Mouse (Mus musculus) ovary, postnatal 36 days (tissue): Measurements from ENCODE around the gene Vmp1.
A peak's percentile ranks its signal among the peaks of the same experiment; 100 is the strongest.

Experiments used
- DNase-seq: peaks from one replicate; pipeline ENCODE4 v3.0.0; 2022; ENCODE audit warnings: low spot score, mixed read lengths

Gene Vmp1

DNA sequence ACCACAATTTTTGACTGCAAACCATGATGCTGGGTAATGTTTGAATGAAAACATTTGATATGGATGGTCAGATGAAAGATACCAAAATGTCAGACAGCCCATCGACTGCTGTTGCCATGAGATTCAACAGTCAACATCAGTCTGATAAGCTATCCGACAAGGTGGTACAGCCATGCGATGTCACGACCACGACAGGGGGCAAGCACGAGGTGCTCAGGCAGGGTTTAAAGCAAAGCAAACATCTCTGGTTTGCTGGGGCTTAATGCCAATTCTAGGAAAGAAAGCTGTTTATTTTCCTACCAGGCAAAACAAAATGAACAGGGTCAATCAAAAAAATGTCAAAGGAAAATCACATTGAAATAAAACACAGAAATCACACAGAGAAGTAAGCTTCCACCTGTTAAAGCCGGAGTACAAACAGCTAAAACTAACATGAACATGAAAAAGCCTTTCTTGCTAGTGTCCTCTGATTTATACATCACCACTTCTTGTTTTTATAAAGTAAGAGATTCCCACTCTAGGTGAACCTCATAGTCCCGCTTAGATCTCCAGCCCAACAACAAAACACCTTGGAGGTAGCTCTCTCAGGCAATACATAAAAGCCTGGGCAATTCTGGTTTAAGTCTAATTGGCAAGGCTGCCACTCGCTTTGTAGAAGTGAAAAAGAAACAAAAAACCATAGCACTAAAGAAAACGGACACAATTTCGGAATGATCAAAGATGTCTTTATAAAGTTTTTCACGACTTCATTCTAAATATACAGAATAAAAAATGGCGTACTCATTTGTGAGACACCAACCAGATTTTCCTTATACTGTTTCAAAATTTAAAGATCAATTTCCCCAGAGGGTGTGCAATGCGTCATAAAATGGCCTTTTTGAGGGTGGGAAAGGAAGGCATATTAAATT is 99.4 kb downstream of the Vmp1 start:
- no peak for DNase-seq

DNA sequence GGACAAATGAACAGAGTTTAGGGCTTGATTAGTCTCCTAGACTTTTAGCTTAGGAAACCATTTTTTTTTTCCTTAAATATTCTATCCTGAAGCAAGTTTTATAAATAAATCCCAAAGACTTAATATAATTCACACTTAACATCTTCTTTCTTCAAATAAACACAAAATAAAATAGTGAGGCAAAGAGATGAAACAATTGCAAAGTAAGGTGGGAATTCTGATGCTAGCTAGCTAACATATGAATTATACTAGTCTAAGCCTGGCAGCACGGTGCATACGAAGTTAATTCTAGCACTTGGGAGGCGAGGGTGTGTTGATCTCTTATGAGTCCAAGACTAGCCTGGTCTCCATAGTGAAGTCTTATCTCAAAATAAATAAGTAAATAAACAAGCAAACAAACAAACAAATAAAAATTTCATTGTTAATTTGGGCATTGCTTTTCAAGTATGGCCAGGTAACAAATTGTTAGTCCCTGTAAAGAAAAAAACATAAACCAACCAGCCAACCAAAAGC is 100.3 kb downstream of the Vmp1 start:
- DNase-seq, result no peak

DNA sequence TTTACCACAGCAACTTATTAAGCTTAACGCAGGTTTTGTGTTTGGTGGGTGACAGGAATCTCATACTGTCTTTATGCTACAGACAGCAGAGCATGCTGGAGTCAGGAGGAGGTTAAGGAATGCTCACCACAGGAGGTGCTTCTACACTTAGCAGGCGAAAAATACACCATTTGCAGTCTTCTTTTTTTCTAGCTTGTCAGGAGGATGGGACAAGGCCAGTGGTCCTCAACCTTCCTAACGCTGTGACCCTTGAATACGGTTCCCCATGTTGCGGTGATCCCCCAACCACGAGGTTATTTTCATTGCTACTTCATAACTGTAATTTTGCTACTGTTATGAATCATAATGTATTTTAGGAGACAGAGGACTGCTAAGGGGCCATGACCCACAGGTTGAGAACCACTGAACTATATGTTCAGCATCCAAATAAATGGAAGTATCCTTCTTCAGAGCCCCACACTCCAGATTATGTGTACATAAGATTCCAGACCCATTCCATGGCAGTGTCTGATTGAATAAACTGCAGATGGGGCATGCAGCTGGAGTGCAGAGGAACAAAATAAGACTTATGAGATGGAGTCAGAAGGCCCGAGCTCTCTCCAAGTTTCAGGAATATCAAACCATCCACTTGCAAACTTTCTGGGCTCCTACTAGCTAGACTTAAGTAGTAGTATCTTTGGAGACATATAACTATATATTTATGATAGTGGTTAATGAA is 100.9 kb downstream of the Vmp1 start:
- no peak for DNase-seq

DNA sequence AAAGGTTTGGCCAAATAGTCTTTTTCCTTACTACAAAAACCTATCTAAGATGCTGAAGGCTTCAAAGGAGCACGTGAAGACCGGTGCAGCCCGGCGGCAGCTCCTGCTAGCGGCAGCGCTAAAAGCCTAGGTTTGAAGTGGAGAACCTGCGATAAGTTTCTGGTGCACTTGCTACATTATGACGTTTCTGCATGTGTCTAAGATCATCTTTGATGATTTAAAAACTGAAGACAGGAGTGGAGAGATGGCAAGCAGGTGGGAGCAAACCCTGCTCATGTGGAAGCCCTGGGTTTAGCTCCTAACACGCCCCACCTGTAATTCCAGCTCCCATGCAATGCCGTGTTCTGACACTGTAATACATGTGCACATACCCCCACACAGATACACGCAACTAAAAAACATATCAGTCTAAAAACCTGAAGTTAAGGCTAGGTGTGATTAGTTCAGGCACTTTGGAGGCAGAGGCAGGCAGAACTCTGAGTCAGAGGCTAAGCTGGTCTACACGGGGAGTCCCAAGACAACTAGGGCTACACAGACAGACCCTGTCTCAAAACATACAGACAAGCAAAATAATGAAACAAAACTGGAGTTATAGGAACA is 101.6 kb downstream of the Vmp1 start:
- DNase-seq, result no peak

DNA sequence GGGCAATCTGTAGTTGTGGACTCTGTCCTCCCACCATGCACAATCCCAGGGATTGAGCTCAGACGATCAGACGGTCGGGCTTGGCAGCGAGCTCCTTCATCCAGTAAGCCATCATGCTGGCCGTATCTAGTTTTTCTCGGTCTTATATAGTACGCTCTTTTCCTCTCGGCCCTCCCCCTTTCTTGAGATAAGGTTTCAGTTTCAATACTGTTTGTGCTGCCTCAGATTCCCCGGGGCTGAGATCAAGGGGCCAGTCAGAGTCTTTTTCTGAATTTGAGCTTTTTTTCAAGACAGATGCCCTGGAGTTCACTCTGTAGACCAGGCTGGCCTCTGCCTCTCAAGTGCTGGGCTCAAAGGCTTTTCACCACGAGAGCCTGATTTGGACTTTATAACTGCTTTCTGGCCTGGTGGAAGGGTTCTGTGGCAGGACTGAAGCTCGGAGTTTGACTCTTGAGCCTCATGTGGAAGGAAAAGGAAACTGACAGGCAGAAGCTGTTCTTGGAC is 102.3 kb downstream of the Vmp1 start:
- DNase-seq, result no peak

DNA sequence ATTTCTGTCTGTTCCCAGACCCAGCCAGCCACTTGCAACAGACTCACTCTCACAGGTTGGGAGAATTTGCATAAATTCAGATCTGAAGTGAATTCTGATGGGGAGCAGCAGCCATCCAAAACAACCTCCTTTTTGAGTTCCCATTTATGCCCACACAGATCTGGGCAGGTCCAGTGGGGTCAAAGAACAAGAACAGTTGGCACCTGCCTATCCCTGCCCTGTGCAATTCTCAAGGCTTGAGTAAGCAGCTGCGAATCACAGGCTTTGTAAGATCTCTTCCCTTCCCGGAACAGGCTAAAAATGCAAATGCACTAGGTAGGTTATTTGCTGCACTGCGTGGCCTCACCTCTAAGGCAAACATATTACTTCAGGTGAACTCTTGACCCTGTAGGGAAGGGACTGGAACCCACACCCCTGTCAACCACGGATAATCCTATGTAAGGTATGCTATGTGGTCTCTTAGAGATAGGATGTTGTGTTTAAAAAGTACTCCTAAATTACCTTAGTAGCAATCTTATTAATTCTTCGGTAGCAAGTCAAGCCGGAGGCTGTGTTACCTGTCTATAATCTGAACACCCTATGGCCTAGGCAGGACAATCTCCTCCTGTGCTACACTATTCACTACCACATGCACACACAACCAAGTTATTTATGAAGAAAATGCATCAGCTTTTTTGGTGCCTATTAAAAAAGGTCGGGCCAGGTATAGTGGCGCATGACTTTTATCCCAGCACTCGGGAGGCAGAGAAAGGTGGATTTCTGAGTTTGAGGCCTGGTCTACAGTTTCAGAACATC is 103.1 kb downstream of the Vmp1 start:
- DNase-seq, result no peak

DNA sequence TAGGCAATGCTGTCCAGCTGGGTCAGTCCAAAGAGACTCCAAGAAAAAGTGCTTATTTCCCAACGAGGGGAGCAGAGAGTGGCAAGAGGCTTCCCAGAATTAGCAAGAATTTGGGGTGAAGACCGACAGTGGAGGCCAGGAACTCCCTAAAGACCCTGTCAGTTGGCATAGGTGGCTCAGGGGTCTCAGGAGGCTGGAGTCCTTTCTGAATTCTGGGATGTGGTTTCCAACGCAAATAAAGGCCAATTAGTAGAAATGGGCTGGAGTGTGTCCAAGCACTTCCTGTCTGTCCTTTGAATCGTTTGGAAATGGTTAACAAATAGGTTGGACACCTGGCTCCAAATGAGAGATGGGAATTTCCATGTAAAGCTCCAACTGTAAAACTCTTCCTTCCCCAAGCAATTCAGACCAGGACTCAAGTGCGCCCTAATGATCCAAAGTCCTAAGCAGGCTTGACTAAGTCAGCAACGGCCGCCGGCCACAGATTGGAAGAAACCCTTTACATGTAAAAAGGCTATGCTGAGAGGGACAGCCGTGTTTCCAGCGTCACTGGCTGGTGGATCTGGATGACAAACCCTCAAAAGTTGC is 103.8 kb downstream of the Vmp1 start:
- no peak for DNase-seq

DNA sequence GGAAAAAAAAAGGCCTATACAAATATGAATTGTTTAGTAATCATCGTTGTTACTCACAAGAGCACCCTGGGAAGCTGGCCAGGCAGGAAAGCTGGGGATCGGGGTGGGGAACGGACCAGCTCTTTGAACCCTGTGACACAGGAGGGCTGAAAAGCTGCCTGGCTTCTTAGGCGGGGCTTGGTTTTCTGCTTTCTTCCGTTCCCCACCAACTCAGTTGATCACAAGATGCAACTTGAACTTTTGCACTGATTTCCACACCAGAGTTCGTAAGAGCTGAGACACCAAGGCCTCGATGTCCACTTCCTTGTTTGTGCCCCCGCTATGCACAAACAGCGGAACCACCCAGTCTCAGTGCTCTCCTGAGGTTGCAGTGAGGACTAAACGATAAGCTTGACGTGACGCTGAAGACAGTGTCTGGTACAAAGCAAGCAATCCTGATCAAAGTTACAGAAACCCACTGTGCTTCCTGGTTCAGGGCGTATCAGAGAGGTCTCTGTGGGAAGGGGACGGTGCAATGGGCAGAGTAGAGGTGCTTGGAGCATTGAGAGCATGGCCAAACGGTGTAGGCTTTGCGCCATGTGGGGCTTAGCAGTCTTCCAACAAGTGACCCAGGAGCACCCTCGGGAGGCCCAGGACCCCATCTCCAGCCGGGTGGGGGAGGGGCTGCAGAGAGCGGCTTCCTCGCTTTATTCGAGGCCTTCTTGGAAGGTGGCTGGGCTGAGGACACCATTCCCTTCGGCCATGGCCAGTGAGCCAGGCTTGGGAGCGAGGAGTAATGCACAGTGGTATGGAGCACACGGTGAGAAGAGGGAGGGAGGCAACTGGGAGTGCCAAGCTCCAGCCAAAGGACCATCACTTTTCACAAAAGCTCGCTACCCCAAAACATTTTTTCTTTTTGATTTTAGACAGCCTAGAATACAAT is 104.6 kb downstream of the Vmp1 start:
- no peak for DNase-seq

DNA sequence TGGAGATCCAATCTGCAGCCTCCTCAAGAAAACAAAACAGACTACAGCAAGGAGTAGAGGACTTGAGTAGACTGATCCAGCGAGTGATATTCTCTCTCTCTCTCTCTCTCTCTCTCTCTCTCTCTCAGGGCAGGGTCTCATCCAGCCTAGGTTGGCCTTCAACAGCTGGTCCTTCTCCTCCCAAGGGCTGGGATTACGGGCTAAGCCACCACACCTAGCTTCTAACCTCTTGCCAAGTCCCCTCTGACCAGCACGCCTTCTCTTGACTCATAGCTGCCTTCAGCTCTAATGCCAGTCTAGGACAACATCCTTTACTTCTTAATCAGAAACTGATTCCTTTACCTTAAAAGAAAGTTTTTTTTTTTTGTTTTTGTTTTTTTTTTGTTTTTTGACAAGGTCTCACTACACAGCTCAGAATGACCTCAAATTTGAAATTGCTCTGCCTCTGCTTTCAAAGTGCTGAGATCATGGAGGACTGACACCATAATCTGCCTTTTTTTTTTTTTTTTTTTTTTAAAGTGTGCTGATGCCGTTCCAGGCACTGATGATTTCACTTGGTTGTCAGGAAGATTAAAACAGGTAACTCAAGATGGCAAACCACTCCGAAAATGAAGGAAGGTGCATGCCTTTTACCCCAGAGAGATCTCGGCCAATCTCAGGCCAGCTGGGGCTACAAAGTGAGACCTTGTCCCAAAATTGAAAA is 105.4 kb downstream of the Vmp1 start:
- no peak for DNase-seq

DNA sequence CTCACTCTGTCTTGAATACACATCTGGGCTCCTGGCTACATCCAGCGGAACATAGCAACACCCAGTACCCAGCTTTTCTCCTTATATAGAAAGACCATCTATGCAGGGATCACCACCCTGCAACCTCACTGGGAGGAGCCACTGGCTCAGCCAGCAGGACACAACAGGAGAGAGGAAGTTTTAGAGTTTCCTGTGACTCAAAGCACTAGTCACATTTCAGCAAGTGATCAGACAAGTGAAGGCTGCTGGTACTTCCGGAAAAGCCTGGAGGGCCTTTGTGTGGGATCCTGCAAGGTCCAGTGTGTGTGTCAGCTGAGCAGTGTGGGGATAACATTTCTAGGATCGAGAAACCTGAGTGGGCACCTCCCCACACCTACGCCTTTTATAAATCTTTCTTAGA is 106.4 kb downstream of the Vmp1 start:
- no peak for DNase-seq

DNA sequence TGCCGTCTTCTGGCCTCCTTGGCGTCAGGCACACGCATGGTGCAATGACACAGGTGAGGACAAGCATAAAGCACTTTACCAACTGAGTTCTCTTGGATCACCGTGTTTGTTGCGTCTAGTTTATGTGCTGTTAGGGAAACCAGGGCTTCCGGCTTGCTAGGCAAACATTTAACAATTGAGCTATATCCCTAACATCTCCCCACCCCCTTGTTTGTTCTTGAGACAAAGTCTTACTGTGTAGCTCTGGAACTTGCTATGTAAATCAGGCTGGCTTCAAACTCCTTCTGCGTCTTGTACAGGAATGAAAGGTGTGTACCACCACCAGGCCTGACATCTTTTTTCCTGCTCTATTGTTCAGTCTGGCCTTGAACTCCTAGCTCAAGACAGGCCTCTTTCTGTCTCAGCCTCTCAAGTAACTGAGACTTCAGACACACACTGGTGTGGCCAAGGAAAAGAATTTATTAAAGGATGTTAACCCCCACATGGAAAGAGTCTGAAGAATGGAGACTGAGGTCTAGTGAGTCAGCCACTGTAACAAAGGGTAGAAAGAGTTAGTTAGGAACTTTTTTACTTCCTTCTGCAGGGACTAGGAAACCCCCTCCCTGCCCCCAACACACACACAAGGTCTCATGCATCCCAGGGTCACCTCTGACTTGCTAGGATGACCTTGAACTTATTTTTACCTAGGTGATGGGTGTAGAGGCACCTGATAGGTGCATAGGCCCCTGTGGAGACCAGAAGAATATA is 107.8 kb downstream of the Vmp1 start:
- DNase-seq, result no peak

DNA sequence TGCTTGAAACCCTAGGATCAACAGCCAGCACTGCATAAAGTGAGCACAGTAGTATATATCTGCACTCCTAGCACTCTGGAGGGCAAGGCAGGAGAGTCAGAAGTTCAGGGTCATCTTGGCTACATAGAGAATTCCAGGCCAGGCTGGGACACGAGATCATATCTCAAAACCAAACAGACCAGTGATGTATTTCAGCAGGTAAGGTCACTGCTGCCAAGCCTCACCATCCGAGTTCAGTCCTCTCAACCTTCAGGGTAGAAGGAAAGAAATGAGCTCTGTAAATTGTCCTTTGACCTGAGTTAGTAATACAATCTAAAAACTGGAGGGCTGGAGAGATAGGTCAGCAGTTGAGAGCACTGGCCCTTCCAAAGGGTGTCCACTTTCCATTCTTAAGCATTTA is 109.2 kb downstream of the Vmp1 start:
- no peak for DNase-seq

DNA sequence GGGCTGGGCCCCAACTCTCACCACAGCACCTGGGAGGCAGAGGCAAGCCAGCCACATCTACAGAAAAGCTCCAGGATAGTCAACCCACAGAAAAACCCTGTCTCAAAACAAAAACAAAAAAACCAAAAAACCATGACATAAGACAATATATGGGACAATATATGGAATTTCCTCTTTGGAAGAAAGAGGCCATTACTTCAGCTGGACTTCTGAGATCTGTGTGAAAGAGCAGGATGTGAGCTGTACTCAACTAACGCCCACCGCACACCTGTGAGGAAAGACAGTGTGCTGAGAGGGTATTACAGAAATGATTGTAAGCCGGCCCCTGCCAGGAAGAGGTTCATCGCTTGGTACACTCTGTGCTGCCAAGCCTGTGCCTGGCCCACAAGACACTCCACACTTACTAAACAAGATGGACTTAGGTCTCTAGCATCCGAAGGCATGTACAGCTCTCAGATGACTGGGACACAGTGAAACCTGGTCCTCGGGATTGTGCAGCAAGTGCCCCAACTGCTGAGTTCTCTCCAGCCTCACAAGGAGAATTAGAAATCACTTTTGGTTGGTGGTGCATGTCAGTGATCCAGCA is 109.9 kb downstream of the Vmp1 start:
- DNase-seq, result no peak

DNA sequence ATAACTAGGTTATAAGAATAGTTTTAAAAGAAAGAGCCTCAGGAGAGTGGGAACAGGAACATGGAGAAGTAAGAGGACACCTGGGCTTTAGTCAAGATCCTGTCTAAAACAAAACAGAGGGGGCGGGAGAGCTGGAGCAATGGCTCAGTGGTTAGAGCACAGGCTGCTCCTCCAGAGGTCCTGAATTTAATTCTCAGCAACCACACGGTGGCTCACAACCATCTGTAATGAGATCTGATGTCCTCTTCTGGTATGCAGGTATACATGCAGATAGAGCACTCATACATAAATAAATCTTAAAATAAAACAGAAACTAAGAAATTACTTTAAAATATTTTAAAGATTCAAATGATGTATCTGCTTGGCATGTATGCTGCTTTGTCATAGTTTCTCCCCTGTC is 111.0 kb downstream of the Vmp1 start:
- DNase-seq, result no peak

DNA sequence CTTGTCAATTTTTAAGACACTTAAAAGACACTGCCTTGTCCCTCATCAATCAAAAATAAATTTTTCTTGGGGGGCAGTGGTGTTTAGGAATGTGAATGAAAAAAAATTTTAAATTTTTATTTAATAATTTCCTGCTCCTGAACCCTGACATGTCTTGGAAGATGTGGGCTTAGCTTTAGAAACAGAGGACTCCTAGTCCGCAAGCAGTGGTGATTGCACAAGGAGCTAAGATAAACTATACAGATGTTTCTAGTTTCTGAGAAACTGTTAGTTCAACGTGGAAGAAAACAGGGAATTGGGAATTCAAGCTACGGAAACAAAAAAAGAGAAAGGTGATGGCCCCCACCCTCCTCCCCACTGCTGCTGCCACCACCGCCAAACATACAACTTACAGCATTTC is 111.8 kb downstream of the Vmp1 start:
- DNase-seq, result no peak

DNA sequence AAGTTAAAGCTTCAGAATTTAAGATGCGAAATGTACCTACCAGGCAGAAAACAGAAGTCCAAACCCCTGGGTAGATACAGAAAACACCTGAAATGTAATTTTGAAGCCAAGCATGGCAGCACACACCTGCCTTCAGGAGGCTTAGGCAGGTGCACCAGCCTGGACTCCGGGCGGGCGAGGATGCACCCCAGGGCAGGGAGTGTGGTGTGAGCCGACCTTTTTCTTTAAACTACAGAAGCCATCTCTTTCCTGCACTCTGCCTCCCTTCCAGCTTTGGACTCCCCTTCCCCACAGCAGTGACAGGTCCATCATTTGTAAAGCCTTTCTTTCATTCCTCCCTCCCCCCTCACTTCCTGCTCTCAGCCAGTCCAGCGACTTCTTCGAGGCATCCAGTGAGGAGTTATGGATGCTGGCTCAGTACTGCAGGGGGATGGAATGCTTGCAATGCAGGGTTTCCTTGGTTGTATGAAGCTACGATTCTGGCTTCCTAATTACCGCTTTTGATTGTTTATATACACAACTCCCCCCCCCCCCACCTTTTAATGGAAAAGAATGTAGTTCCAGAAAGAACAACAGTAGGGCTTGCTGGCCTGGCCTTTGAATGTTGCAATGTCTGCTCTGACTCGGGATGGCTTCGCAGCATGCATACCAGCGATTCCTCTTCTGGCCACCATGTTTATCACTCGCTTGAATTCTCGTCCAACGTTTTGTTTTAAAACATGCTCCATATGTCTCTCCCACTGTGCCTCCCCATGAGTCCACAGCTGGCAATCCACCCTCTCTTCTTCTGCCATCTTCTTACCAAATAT is 112.4 kb downstream of the Vmp1 start:
- no peak for DNase-seq

DNA sequence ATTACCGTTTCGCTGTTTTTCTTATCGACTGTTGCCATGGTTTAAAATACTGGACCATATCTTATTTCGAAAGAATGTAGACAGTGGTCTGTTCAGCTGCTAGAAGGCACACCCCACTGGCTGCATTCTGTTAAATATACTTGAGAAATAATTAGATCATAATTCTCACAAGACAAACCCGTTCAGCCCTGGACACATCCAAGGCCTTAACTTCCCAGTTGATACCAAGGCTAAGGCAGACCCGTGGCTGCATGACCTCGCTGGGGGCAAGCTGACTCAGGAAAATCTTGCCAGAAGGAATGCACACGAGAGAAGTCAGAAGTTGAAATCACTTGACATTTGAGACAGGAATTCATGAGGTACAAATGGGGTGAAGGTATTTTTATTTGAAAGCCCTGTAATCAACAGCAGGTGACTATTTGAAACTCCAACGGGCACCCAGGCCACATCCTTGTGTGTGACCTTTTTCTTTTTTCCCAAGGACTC is 113.3 kb downstream of the Vmp1 start:
- peak; percentile 56 for DNase-seq

DNA sequence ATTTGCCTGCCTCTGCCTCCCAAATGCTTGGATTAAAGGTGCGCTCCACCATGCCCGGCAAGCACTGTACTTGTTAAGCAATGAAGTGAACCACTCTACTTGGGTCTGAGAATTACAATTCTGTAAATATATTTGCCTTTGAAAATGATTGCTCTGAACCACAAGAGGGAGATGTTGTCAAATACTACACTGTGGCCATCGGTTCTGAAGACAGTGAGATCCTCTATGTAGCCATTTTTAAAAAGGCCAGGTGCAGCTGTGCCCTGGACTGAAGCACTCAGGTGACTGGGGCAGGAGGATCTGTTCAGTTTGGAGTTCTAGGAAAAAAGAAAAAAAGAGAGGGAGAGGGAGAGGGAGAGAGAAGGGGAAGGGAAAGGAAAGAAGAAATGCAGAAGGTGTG is 115.2 kb downstream of the Vmp1 start:
- no peak for DNase-seq
